Mouse (Mus musculus) lung, postnatal 0 days (tissue): ENCODE results near the gene Tdo2.

Experiments
- CTCF ChIP-seq: IDR thresholded peaks from 2 replicates; pipeline ENCODE4 v1.5.1; 2016; ENCODE audit warnings: antibody characterized with exemption, mild to moderate bottlenecking
- EP300 ChIP-seq: IDR thresholded peaks from 2 replicates; pipeline ENCODE4 v1.6.1; 2016; ENCODE audit warnings: antibody characterized with exemption, mild to moderate bottlenecking, control low read depth

- no peak for TF ChIP-seq CTCF
- no peak for TF ChIP-seq EP300
Measured at GRCm38 (mm10) chr3:81943097-81943496, 32.9 kb downstream of the Tdo2 start.
